Mouse (Mus musculus): ENCODE data around the gene Rab32.
A peak's percentile ranks its signal among the peaks of the same experiment; 100 is the strongest.

The Rab32 gene

DNA sequence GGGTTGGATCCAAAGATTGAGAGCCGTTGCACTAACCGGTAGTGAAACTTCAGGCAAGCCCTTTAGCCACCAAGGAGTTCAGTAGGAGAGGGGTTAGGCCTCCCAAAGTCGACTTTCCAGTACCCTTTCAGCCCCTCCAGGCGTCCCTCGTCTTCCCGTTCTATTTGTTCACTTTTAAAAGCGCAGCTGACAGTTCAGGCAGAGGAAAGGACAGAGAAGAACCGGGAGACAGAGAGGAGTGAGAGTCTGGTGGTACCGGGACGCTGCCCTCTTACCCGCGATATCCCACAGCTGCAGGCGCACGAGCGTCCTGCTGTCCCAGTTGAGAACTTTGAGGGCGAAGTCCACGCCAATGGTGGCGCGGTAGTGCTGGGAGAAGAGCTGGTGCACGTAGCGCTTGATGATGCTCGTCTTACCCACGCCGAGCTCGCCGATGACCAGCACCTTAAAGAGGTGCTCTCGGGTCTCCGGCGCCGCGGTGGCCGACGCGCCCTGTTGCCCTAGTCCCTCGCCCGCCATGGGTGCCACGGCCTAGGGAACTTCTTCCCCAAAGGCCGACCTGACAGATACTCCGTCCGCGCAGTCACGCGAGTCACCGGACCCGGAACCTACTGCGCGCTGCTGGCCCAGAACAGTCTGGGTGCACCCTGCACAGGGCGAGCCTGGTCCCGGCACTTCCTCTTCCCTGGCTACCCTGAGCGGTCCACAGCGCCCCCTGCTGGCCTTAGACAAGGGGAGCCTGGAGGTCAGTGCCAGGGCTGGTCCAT is at the start of gene Rab32:
Gene Rab32, minus strand, starts transcription at position 696 of the 767 bp plus-strand sequence.
- DNase-seq = peak; percentile 92 to 96

DNA sequence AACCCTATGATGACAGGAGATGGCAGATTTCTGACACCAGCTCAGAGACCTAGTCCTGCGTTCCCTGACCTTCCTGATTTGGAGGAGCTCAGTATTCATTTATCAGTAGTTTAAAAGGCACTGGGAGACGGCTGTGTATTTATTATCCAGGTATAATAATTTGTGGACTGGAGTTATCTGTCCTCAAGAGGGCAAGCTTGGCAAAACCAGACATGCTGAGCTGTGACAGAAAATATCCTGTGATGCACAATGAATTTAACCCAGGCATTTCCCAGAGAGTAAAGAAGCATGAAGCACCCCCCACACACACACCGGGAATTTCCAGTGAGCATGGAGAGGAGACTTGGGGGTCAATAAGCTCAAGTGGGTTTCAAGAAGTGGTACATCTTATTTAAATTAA is 42.7 kb upstream of the Rab32 start:
- peak; percentile 29 to 33 for DNase-seq

DNA sequence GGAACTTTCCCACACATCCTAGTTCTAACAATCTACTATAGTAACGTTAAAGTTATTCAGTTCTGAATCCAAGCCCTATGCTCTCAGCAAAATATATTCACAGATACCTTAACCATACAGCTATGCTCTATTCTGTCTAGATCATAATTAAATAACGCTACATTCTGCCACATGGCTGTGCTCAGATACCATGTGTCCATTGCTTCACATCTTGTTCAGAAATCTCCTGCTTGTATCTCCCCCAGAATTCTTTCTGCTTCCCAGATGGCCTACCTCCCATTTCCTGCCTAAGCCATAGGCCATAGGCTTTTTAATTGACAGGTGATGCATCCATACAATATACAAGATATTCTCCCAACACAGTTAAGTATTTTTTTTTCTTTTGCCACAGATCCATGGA is 39.4 kb upstream of the Rab32 start:
- peak; percentile 10 to 14 for DNase-seq

DNA sequence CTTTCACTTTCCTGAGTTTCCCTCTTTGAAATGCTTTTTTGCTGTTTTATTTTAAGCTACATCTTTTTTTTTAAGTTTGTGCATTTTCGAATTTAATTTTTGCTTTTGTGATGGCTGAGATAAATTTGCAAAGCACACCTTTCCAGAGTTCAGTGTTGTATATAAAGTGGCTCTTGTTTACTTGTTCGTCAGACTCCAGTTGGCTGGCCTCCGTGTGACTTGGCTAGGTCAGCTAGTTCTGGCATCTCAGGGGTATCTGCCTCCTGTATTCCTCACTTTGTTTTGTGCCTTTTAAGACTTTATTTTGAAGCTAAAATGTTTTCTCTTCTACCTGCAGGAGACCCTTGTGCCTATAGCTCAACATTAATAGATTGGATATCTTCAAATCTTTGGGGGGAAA is 22.7 kb upstream of the Rab32 start:
- DNase-seq = no peak

DNA sequence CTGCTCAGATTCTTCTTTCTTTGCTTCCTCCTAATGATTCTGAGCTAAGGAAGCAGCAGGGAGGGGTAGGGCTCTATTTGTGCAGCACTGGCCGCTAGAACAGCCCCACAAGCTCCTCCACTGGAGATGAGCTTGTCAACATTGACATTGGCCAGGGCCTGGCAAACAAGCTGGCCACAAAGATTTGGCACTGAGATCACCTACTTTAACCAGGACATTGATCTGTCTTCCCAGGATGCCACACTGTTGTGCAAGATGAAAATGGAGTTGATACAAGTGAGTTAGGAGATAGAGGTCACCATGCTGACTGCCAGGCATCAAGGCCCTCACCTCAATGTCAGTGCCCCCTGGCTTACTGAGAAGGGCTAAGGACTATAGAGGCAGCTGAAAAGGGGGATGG is 21.8 kb upstream of the Rab32 start:
- DNase-seq = no peak

DNA sequence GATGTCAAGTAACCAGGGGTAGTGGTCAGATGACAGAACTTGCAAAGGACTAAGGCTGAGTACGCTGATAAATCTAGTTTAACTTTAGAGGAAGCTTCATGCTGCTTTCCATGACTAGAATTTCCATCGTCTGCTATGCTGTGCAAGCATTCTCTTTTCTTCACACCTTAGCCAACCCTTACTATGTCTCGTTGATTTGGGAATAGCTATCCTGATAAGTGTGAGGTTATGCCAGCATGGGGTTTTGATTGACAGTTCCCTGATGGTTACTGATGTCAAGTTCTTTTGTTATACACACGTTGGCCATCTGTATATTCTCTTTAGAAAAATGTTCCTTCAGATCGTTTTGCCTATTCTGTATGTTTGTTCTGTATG is 259 bp upstream of the Rab32 start:
- DNase-seq = no peak

DNA sequence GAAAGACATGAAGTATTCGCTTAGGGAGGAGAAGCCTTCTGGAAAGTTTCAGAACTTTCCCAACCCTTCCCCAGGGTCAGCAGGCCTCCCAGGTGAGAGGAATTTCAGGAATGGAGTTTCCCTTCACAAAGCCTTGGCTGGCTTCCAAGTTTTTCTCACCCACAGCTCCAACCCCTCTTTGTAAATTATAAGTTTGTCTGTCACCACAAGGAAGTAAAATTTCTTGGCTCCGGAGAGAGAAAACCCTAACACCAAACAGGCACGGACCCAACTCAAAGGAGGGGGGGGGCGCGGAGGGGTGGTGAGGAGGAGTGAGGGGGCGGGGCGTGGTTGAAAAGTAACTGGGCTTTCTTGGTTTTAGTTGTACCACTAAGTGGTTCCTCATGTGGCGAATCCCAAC is 980 bp downstream of the Rab32 start:
- DNase-seq = peak; percentile 15 to 16

DNA sequence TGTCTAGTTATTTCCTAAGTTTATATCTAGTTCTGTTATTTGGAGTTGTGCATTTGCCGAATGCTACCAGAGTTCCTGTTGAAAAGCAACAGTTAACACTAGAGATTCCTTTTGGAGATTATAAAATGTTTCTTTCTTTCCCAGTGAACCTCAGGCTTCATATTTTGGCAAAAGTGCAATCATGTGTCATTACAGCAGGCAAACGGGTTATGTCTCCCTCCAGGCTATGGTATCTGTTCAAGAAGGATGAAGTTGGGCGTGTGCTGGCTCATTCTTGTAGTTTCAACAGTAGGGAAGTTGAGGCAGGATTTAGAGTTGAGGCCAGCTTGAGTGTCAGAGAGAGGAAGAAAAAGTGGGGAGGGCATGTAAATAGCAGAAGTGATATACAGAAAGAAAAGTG is 2.4 kb downstream of the Rab32 start:
- DNase-seq = no peak

DNA sequence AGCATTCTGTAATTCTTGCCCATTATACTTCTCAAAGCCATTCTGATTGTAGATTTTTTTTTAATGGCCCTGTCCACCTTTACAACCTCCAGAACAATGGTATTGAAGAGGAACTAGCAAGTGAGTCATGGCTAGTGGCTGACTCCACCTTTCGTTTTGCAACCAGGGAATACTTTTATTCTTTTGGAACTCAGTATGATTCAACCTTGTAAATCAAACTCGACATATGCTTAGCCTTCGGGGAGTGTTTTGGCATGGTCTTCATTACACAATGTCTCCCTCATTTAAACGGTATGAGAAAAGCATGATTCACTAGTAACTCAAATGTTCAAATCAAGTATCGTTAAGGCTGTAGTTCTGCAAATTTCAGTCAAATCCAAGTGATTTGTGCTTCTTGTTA is 2.8 kb downstream of the Rab32 start:
- no peak for DNase-seq

DNA sequence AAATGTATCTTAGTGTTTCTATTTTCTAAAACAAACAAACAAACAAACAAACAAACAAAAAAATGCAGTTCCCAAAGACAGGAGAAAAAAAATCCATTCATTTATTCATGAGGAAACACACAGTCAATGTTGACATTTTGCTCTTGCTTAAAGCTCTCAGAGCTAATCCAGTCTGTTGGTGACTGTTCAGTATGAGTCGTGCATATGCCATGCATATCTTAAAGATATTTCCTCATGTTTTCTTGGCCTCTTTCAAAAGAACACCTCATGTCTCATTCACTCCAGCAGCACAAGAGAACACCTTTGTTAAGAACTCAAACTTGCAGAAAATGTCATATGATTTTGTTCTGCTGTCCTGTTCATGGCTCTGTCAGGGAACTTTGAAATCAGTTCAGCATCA is 7.9 kb downstream of the Rab32 start:
- DNase-seq = no peak

DNA sequence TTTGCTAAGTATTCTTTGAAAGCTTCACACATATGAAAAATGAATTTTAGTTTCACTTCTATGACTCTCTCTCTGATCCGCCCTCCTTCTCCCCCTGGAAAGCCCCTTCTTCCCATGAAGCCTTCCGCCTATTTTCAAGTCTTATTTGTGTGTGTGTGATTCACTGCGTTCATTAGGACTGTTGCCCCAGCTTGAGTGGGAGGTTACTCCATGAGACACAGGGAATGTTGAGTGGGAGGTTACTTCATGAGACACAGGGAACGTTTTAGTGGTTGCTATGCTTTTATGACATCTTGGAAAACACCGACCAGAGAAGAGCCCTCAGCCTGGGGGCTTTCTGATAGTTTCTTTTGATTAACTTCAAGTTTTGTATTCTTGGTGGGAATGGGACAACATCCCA is 11.4 kb downstream of the Rab32 start:
- DNase-seq = no peak

DNA sequence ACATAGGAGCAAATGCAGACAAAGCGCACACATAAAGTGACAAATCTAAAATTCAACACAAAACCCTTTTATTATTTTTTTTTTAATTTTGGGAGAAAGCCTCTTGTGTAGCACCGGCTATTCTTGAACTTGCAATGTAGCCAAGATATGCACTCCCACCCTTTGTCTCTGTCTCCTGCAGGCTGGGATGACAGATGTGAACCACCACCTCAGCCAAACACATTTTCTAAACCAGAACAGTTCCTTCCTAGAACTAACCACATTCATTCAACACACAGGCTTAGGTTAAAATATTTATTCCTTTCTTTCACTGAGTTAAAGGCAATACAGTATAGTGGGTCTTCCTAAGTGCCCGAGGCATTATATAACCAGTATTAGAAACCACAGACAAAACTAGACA is 13.1 kb downstream of the Rab32 start:
- DNase-seq = no peak

All from cerebellum, adult 18-20 months (tissue).